Mouse (Mus musculus) heart, postnatal 36 days (tissue): ENCODE results near the gene Tle2. TPM values are rescaled to one million over a fixed set of nuclear protein-coding genes. Genes with fewer than 3 reads are reported as not detected.

Experiments used
- DNase-seq, 2 experiments: peaks; one replicate each; pipeline ENCODE4 v3.0.0; 2021 to 2022
- intact Hi-C: fragments of 180-260 bp; cut with DNase I; formaldehyde crosslinking; loops from one replicate; pipeline ENCODE4 v1.15.1; 2025
- total RNA-seq, 2 experiments: library from RNA; stranded (reverse); gene quantifications; 2 replicates each; pipeline ENCODE4 v1.2.3; 2021

The Tle2 gene
- total RNA-seq, 2 experiments from 2014 or later: 7.5 to 11.5 TPM

DNA sequence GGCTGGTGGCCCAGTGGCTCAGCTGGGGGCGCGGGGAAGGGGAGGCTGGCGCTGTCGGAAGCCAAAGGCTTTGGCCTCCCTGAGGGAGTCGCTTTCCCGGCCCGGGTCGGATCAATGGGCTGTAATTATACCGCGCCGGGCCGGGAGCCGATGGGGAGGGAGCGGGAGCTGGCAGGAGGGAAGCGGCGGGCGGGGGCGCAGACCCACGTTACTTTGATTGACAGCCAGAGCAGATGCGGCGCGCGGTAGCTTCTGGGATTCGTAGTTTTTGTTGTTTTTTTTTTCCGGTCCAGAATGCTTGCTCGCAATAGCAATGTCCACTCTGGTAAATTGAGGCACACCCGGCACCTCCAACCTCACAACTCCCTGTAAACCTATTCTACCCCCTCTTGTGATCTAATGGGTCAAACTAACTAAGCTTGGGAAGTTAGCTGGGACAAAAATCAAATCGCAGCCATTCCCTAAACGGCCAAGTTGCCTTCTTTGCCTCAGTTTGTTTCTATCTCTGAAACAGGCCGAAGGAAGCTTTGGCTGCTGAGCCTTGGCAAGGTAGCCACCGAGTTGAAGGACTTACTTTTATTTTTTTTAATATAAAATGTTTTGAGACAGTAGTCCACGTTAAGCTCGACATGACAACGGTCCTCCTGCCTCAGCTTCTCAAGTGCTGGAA, 3.4 kb upstream of the Tle2 start:
- DNase-seq: peak; percentile 91 to 92
- intact Hi-C loops: loop anchor here (2.0 kb wide), 1 partner anchor 34 kb away; no protein-coding TSS in a partner anchor

- DNase-seq: peak; percentile 96
- intact Hi-C loops: loop anchor here (2.0 kb wide), 1 partner anchor 33 kb away; no protein-coding TSS in a partner anchor
Measured at GRCm38 (mm10) chr10:81571501-81571876, 2.9 kb upstream of the Tle2 start.

GRCm38 (mm10) chr10:81572133-81572671, 2.2 kb upstream of the Tle2 start:
- DNase-seq: no peak
- intact Hi-C loops: no loop called here

GRCm38 (mm10) chr10:81572975-81573374, 1.4 kb upstream of the Tle2 start:
- peak; percentile 57 to 73 for DNase-seq
- intact Hi-C loops: no loop called here

- intact Hi-C loops: no loop called here
- DNase-seq: peak; percentile 66 to 71
Measured at GRCm38 (mm10) chr10:81575208-81575631, 859 bp downstream of the Tle2 start.

DNA sequence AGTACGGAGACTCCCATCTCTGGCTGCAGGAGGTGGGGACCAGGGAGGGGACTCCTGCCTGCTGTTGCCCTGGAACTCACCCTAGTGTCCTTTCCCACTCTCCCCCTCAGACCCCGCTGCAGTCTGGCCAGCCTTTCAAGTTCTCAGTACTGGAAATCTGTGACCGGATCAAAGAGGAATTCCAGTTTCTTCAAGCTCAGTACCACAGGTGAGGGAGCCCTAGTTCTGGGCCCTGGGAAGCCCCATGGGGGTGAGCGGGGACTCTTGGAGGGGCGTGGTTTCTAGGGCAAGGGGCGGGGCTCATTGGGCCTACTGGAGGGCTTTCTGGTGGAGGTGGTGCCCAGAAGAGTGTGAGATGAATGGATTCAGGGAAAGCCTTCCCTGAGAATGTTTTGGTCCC, 1.3 kb downstream of the Tle2 start:
- no peak for DNase-seq

GRCm38 (mm10) chr10:81579967-81580366, 5.6 kb downstream of the Tle2 start:
- DNase-seq: no peak
- intact Hi-C loops: no loop called here

More for the DNA sequence above, 1.3 kb downstream of the Tle2 start:
- intact Hi-C loops: no loop called here

- no peak for DNase-seq
- intact Hi-C loops: no loop called here
Measured at GRCm38 (mm10) chr10:81580441-81581070, 6.2 kb downstream of the Tle2 start.

GRCm38 (mm10) chr10:81583347-81583746, 9.0 kb downstream of the Tle2 start:
- no peak for DNase-seq
- intact Hi-C loops: no loop called here

GRCm38 (mm10) chr10:81588739-81589138, 14.4 kb downstream of the Tle2 start:
- intact Hi-C loops: no loop called here
- no peak for DNase-seq

GRCm38 (mm10) chr10:81591846-81592245, 17.5 kb downstream of the Tle2 start:
- no peak for DNase-seq
- intact Hi-C loops: no loop called here

DNA sequence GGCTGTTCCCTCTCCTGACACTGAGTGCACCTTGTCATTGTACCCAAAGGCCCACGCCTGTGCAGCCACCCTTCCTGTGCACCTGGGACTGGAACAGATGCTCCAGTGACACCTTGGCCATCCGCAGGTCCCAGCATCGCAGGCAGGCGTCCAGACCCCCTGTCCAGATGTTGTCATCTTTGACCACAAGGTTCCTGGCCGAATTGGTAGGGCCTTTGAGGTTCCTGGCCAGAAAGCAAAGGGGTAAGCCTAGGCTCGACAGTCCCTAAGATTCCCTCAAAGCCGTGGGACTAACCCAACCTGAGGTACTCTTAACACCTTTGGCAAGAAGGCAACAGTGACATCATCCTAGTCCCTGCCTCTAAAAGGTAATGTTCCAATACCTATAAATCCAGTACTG, 18.3 kb downstream of the Tle2 start:
- DNase-seq: no peak

DNA sequence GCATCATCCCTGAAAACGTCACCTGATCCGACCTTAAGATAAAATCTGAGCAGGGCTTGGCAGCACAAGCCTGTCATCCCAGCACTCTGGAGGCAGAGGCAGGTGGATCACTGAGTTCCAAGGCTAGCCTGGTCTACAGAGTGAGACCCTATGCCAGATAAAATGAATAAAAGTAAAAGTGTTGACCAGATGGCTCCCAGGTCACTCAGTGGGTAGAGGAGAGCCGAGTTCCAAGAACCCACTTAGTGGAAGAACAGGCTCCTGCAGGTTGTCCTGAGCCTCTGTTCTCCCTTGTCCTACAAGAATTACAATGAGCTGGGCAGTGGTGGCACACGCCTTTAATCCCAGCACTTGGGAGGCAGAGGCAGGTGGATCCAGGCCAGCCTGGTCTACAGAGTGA, 18.9 kb downstream of the Tle2 start:
- intact Hi-C loops: no loop called here
- DNase-seq: no peak

More for the DNA sequence above, 18.3 kb downstream of the Tle2 start:
- intact Hi-C loops: no loop called here

GRCm38 (mm10) chr10:81593935-81594334, 19.6 kb downstream of the Tle2 start:
- intact Hi-C loops: no loop called here
- DNase-seq: no peak

GRCm38 (mm10) chr10:81595599-81595998, 21.2 kb downstream of the Tle2 start:
- DNase-seq: no peak
- intact Hi-C loops: no loop called here

- peak; percentile 44 to 62 for DNase-seq
- intact Hi-C loops: no loop called here
Measured at GRCm38 (mm10) chr10:81596611-81597010, 22.2 kb downstream of the Tle2 start.

- intact Hi-C loops: no loop called here
Measured at GRCm38 (mm10) chr10:81597137-81597950, 23.0 kb downstream of the Tle2 start.

GRCm38 (mm10) chr10:81598342-81598741, 24.0 kb downstream of the Tle2 start:
- no peak for DNase-seq
- intact Hi-C loops: no loop called here

More at GRCm38 (mm10) chr10:81597137-81597950, 23.0 kb downstream of the Tle2 start:
- peak; percentile 34 to 55 for DNase-seq

- intact Hi-C loops: no loop called here
- no peak for DNase-seq
Measured at GRCm38 (mm10) chr10:81598871-81599270, 24.5 kb downstream of the Tle2 start.

DNA sequence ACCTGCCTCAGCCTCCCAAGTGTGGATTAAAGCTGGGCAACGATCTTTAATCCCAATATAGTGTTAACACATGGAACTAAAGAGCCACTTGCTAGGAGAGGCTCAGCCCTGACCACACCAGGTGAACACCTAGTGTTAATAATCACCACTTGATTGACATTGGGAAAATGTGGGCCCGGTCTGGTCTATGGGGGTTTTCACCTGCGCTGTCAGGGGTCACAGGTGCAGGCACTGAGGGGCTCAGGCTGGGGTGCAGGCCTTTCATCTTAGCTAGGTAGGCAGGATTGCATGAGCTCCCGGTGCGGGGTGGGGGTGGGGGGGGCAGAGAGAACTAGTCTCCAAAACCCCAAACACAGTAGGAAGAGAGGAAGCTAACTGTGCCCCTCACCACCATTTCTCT, 25.3 kb downstream of the Tle2 start:
- intact Hi-C loops: loop anchor here (5.0 kb wide), 3 partner anchors 37 to 97 kb away; partner anchors contain the start of gene S1pr4
- DNase-seq: no peak

- DNase-seq: no peak
- intact Hi-C loops: loop anchor here (5.0 kb wide), 3 partner anchors 38 to 98 kb away; partner anchors contain the start of gene S1pr4
Measured at GRCm38 (mm10) chr10:81600096-81600495, 25.7 kb downstream of the Tle2 start.
